Mouse (Mus musculus): ENCODE measurements around the gene Slc27a1.

Slc27a1 gene

GRCm38 (mm10) chr8:71568387-71568937 lies at the start of gene Slc27a1:
TSS of gene Slc27a1 (plus strand) at chr8:71568882.
- no peak for DNase-seq (ENCODE audit: low read depth, low spot score)

GRCm38 (mm10) chr8:71519037-71519825 lies 49.5 kb upstream of the Slc27a1 start:
- DNase-seq (ENCODE audit: low read depth, low spot score) = peak; percentile 78

DNA sequence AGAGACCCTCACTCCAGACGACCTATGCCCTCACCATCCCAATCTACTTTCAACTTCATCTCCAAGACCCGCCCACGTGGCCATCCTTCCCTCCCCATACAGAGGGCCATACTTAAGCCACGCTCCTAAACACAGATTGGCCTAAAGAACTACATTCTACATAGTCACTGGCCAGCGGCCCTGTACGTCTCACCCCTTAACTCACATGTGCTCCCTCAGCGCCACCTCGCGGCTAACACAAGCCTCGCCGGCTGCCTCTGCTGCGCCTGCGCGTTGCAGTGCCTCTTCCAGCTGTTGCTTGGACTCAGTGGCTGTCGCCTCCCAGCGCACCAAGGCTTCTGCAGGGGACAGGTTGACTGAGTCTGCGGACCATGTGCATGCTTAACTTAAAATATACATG lies 47.0 kb upstream of the Slc27a1 start:
- DNase-seq (ENCODE audit: low read depth, low spot score) = peak; percentile 98

DNA sequence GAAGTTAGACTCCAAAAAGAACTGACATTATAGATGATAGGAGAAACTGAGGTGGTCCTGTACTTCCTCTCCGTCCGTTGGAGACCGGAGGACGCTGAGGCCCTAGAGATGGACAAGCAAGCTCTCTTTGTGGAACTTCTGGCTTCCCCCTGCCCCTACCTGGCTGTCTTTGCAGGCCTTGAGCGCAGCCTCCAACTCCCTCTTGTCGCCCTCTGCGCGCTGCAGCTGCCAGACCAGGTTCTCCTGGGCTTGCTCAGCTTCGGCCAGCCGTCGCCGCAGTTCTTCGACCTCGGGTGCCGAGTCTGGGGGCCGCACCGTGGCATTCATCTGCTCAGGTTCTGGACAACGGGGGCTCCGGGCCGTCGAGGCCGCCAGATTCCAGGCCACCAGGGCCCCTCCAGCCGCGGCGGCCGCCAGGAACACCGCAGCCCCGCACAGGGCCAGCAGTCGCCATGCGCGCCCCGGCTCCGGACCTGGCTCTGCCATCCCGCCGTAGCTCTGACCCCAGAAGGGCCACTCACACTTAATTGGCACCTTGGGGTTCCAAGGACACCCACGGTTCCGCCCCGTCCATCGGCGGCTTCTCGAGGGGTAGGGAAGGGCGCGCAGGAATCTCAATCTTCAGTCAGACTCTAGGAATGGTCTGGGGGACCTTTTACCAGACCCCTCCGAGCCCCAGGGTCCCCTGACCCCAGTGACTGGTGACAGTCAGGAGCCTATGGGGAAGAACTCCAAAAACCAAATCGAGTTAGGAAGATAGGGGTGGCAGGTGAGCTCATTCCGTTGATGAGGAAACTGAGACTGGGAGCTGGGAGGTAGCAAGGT lies 43.2 kb upstream of the Slc27a1 start, which contains the start of gene Ccdc194:
Gene Ccdc194 (minus strand): TSS at position 486 of the 825 bp plus-strand sequence.
- DNase-seq (ENCODE audit: low read depth, low spot score) = no peak

DNA sequence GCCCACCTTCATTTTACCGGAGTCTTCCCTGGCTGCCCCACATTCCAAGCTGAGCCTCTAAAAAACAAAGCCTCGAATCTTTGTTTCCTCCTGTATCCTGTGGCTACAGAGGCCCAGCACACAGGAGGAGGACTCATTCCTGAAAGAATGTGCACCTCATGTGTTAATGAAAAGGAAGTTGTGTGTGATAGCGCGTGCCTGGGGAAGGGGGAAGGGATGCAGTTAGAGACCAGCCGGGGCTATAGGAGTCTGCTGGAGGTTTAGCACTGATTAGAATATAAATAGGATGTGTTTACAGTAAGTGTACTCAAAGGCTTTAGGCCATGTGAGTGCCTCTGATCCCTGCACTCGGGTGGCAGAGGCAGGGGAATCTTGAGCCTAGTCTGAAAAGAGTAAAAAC lies 42.4 kb upstream of the Slc27a1 start:
- DNase-seq (ENCODE audit: low read depth, low spot score) = peak; percentile 98

DNA sequence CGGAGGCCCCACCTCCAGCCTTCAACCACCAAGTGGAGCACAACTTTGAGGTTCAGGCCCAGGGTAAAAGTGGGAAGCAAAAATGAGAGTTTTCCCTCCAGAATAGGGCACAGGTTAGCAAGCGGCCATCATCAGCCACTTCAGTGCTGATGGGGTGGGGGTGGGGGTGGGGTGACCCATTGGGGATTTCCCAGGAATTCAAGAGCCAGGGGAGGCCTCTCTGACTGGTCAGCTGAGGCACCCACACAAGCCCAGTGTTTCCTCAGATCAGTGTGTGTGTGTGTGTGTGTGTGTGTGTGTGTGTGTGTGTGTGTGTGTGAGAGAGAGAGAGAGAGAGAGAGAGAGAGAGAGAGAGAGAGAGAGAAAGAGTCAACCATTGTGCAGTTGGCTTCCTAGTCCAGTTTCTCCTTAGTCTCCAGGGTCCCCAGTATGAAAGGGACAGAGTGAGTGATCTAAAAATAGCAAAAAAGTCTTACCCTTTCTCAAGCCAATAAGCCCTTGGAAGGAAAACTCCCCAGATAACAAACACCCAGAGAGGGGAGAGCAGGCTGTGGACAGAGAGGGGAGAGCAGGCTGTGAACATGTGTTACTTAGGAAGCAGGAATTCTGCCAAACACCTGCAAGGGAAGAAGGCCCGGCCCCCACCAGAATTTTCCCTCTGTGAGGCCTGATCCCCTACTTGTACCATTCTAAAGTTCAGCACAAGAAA lies 41.4 kb upstream of the Slc27a1 start:
- no peak for DNase-seq (ENCODE audit: low read depth, low spot score)

DNA sequence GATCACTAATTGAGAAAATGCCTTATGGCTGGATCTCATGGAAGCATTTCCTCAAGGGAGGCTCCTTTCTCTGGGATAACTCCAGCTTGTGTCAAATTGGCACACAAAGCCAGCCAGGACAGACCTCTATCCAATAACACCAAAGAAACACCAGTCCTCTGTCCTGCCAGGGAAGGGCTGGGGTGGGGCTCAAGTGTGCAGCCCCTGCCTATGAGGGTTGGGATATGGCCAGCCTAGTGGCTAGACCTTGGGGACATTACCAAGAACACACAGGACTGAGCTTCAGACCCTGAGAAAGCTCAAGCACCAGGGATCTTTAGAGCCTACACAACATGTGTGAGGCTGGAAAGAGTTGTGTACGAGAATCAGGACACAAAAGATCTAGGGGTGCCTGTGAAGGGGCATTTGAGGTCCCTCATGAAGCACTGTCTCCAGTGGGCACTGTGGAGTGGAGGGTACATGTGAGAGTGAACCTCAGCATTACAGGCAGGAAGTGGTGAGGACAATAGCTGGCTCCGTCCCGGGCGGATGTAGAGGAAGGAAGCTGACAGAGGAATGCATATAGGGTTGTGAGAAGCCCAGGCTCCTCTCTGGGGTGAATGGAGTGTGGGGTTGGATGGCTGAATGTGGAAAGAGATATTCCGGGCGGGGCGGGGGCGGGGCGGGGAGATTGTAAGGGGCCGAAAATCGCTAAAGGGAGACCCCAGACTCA lies 40.2 kb upstream of the Slc27a1 start:
- peak; percentile 76 for DNase-seq (ENCODE audit: low read depth, low spot score)

DNA sequence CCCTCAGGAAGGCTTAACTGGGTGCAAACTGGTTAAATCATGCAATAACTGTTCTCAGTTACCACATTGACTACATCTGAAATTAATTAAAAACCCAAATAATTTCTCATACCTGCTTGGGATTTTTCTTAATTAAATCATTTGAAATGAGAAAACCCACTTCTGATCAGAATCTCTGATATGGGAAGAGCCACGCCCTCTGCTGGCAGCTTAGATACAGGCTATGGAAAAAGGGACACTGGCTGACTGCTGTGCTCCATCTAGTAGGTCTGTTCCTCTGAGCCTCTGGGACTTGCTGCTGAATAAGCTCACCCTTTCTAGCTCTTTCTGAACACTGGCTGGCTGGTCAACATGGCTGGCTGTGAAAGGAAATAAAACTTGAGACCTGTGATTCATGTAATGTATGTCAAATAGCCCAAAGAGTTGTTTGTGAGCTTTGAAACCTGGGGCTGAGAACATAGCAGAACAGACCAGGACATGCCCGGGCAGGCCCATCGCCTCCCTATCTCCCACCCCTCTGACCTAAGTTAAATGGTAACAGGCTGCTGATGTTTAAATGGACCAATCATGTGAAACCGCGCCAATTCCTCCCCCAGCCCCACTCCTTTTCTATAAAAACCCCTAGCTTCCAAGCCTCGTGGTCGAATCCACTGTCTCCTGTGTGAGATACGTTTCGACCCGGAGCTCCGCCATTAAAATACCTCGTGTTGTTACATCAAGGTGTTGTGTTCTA lies 37.8 kb upstream of the Slc27a1 start:
- DNase-seq (ENCODE audit: low read depth, low spot score) = peak; percentile 89

DNA sequence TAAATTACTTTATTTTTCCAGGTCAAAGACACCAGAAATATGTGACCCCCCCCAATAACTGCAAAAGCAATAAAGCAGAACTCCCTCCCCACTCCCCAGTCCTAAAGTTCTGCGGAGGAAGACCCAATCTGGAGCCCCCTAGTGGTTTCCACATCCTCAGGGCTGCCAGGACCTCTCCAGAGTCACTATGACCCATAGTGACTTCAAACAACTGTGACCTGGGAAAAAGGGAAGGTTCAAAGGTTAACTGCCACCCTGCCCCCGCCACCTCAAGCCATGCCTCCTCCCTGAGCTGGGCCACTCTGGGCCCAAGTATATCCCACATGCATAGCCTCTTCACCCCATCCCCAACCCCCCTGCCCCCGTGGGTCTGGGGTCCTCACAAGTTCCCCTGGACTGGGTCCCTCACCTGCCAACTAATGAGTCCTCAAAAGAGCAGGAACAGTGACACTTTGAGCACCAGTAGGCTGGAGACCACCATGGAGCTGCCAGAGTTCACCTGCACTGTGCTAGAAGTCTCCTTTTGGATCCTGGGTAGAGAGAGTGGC lies 34.3 kb upstream of the Slc27a1 start:
- DNase-seq (ENCODE audit: low read depth, low spot score) = no peak

DNA sequence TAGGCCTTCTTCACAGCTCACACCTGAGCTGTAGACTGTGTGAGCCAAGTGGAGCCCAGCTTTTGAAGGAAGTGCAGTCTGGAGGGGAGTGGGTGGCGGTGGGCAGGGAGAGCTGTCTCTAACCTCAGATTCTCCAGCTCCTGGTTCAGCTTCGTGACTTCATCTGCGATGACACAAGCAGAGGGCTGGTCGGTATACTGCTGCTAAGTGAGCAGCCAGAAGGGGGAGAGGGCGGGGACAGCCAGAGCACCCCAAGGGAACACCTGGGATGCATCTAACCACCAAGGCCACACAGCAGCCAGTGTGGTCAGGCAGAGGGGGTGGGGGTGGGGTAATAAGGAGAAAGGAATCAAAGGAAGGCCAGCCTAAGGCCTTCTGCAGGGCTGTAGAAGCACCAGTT lies 33.0 kb upstream of the Slc27a1 start:
- no peak for DNase-seq (ENCODE audit: low read depth, low spot score)

GRCm38 (mm10) chr8:71537028-71537867 lies 31.4 kb upstream of the Slc27a1 start, which contains the start of gene Bst2:
TSS of gene Bst2 (minus strand) at chr8:71537456.
- DNase-seq (ENCODE audit: low read depth, low spot score) = peak; percentile 97

DNA sequence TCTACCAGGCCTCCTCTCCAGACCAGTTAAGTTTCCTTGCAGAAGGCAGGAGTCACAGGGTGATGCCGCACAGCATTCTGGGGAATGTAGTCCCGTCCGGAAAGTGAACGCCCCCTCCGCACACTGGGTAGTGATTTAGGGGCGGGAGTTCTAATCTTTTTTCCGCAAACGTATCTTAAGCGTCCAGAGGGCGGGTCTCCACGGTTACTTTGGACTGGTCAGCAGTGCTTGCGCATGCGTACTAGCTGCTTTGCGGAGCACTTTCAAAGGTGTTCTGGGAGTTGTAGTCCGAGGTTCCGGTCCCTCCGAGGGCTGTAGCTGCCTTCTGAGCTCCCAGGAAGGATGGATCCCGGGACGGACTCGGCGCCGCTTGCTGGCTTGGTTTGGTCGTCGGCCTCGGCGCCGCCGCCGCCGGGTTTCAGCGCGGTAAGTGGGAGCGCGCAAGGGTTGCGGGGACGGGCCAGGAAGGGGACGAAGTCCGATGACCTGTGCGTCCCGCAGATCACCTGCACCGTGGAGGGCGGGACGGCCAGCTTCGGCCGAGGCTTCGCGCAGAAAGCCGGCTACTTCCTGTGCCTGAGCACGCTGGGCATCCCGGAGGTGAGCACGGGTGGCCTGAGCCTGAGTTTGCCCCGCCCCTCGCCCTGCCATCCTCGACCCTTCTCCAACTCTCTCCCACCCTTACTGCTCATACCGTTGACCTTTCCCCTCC lies 25.9 kb upstream of the Slc27a1 start, which contains the start of gene Mvb12a:
Gene Mvb12a (plus strand): TSS at position 291 of the 712 bp plus-strand sequence.
- DNase-seq (ENCODE audit: low read depth, low spot score) = peak; percentile 100

DNA sequence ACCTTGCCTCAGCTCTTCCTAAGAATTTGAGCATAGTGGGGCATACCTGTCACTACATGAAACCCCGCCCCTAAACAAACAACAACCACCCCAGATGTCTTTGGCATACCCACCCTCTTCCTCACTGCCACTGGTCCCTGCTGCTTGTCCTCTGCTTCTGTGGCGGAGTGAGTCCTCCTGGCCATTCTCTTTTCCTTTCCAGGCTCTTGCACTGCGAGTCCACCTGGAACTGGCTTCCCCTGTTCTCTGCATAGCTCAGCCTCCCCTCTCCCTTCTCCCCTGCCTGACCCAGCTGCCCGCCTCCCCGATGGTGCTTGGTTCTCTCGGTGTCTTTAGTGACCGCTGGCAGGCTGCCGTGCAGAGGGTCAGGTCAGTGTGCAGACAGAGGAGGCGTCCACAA lies 24.9 kb upstream of the Slc27a1 start:
- no peak for DNase-seq (ENCODE audit: low read depth, low spot score)

GRCm38 (mm10) chr8:71545053-71545452 lies 23.6 kb upstream of the Slc27a1 start:
- no peak for DNase-seq (ENCODE audit: low read depth, low spot score)

DNA sequence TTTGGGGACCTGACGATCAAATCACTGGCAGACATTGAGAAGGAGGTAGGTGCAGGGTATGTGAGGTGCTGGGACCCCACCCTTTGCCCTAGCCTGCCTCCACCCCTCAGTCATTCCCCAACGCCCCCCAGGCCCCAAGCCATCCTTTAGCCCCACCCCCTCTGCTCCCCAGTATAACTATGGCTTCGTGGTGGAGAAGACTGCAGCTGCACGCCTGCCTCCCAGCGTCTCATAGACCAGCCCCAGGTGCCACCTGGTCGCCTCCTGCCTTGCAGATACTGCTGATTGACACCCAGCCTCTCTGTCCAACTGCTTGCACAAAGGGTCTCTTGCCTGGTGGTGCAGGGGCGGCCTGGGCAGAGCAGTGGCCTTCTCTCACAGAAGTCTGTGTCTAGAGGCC lies 21.1 kb upstream of the Slc27a1 start:
- DNase-seq (ENCODE audit: low read depth, low spot score) = no peak

DNA sequence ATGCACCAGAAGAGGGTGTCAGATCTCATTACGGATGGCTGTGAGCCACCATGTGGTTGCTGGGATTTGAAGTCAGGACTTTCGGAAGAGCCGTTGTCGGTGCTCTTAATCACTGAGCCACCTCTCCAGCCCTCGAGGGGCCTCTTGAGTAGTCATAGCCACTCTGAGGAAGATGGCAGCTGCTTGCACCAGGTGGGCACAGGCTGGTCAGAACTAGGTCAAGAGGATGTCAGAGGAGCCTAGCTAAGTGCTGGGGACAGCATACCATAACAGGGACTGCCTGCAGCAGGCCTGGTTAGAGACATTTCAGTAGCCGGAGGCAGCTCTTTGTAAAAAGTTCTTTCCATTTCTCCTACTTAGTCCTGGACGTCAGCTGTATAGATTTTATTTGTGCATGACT lies 17.9 kb upstream of the Slc27a1 start:
- DNase-seq (ENCODE audit: low read depth, low spot score) = no peak

GRCm38 (mm10) chr8:71552770-71553169 lies 15.9 kb upstream of the Slc27a1 start:
- DNase-seq (ENCODE audit: low read depth, low spot score) = no peak

DNA sequence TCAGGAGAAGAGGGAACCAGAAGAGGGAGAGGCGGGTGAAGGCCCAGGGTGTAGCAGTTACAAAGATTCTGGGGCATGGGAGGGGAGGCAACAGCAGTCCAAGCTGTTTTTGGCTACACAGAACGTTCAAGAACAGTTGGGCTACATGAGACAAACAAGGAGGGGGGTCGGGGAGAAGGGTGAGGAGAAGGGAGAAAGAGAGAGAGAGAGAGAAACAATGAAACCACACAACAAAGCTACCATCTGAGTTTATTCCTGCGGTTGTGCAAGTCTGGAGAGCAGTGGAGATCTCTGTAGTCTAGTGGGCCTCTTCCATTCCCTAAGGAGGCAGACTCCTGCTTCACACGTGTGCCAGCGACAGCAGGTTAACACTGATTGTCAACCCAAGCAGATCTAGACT lies 14.7 kb upstream of the Slc27a1 start:
- no peak for DNase-seq (ENCODE audit: low read depth, low spot score)
